Mouse (Mus musculus) heart, embryonic 12.5 days (tissue): Measurements from ENCODE around the gene Slc25a35. TPM values are rescaled to one million over a fixed set of nuclear protein-coding genes. Genes with fewer than 3 reads are reported as not detected.

Experiments used
- ATAC-seq: fragments of 200-750 bp; cut with Nextera tagmentation; 2 replicates; pipeline ENCODE4 v1.8.0; 2017; ENCODE audit warnings: moderate TSS enrichment, moderate library complexity; ENCODE audit not compliant: insufficient number of reproducible peaks, low FRiP score
- H3K27ac ChIP-seq: fragments of 300-500 bp; sonication (generic); 2 replicates; pipeline ENCODE4 v1.5.1; 2016; ENCODE audit warnings: mild to moderate bottlenecking, moderate library complexity; ENCODE audit not compliant: poor library complexity, severe bottlenecking
- H3K27me3 ChIP-seq: fragments of 300-500 bp; sonication (generic); replicated peaks from 2 replicates; pipeline ENCODE4 v1.6.1; 2016; ENCODE audit warnings: mild to moderate bottlenecking, moderate library complexity
- H3K36me3 ChIP-seq: fragments of 300-500 bp; sonication (generic); 2 replicates; pipeline ENCODE4 v1.6.1; 2016; ENCODE audit warnings: mild to moderate bottlenecking, moderate library complexity
- H3K4me1 ChIP-seq: fragments of 300-500 bp; sonication (generic); replicated peaks from 2 replicates; pipeline ENCODE4 v1.6.1; 2016; ENCODE audit warnings: mild to moderate bottlenecking
- H3K4me2 ChIP-seq: fragments of 300-500 bp; sonication (generic); 2 replicates; pipeline ENCODE4 v1.6.1; 2016; ENCODE audit warnings: mild to moderate bottlenecking, moderate library complexity
- H3K4me3 ChIP-seq: fragments of 300-500 bp; sonication (generic); 2 replicates; pipeline ENCODE4 v1.5.1; 2016; ENCODE audit warnings: mild to moderate bottlenecking
- H3K9ac ChIP-seq: fragments of 300-500 bp; sonication (generic); 2 replicates; pipeline ENCODE4 v1.6.1; 2016; ENCODE audit warnings: mild to moderate bottlenecking, moderate library complexity
- H3K9me3 ChIP-seq: fragments of 300-500 bp; sonication (generic); replicated peaks from 2 replicates; pipeline ENCODE4 v1.6.1; 2016; ENCODE audit warnings: mild to moderate bottlenecking, moderate library complexity
- WGBS: fragments of 180-500 bp; shearing (Covaris S2); methylation state at CpG from one replicate; pipeline ENCODE4 v1.1.7; 2016; 5-methylcytosine and 5-hydroxymethylcytosine counted together
- polyA plus RNA-seq: library from polyadenylated mRNA; unstranded; fragments of >200 nt; fragmentation: Nextera tagmentation; extraction: Ambion mirVana; gene quantifications from 2 replicates; pipeline ENCODE4 v1.2.1, GENCODE M21; 2016

The Slc25a35 gene
- polyA plus RNA-seq, 1 experiment from 2014 or later: 2.2 TPM

GRCm38 (mm10) chr11:68945245-68945644 is 22.7 kb upstream of the Slc25a35 start:
- Histone ChIP-seq H3K4me2 (no peak overlapping the region), H3K4me1 (peaks cover 17% of the 10 kb centered on the region), H3K4me3 (no peak overlapping the region), H3K27ac (no peak overlapping the region), H3K27me3 (peaks cover 4% of the 10 kb centered on the region; the same call in 1 of the 2 replicates), H3K9ac (no peak overlapping the region), H3K36me3 (peaks cover 4% of the 10 kb centered on the region), H3K9me3 (no peaks in the 10 kb centered on the region)
- no peak for ATAC-seq
- WGBS: 70% methylated on average over 2 of the region's 2 CpGs

- H3K9ac ChIP-seq: no peak overlapping the region
- H3K27ac ChIP-seq: no peak overlapping the region
- H3K4me3 ChIP-seq: no peak overlapping the region
- peaks cover 6% of the 10 kb centered on the region for H3K36me3 ChIP-seq
- peaks cover 12% of the 10 kb centered on the region for H3K4me1 ChIP-seq
- H3K9me3 ChIP-seq: no peaks in the 10 kb centered on the region
- H3K4me2 ChIP-seq: no peak overlapping the region
- no peak for ATAC-seq
- peaks cover 4% of the 10 kb centered on the region for H3K27me3 ChIP-seq
- 84% methylated on average over 4 of the region's 4 CpGs for WGBS
Measured at GRCm38 (mm10) chr11:68946001-68946400, 21.9 kb upstream of the Slc25a35 start.

- H3K27me3 ChIP-seq: peaks cover 13% of the 10 kb centered on the region
- peak overlapping the region; percentile 67 for H3K4me2 ChIP-seq
- no peak overlapping the region for H3K27ac ChIP-seq
- 24% methylated on average over 16 of the region's 16 CpGs for WGBS
- H3K36me3 ChIP-seq: peaks cover 8% of the 10 kb centered on the region
- peaks cover 12% of the 10 kb centered on the region for H3K4me1 ChIP-seq
- ATAC-seq: 0 out of 2 replicates have a peak, but pooled peaks have one; percentile 47
- H3K9ac ChIP-seq: peak overlapping the region; percentile 44
- no peaks in the 10 kb centered on the region for H3K9me3 ChIP-seq
- peak overlapping the region; percentile 41 for H3K4me3 ChIP-seq
Measured at GRCm38 (mm10) chr11:68946806-68947440, 21.0 kb upstream of the Slc25a35 start.

DNA sequence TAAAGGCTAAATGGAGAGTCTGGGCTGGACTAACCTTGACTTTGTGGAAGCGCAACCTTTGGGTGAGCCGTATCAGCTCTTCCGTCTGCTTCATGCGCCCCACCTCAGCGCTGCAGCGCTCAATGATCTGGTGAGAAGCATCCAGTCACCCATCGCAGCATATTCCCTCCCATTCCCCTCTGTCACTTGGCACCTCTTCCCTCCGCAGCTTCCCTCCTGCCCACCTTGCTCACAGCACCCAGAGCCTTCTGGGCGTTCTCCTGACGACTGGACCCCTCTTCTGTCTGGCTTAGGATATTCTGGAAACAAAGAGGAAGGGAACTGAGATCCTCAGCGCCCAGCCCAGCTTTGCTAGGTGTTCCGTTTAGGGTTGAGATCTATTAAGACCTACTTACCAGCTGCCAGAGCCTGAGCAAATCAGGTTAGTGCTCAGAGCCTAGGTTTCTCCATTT is 20.4 kb upstream of the Slc25a35 start:
- ATAC-seq: no peak
- no peaks in the 10 kb centered on the region for H3K9me3 ChIP-seq
- peak overlapping the region; percentile 67 for H3K4me2 ChIP-seq
- no peak overlapping the region for H3K27ac ChIP-seq
- H3K9ac ChIP-seq: peak overlapping the region; percentile 44
- H3K27me3 ChIP-seq: peaks cover 17% of the 10 kb centered on the region
- peaks cover 8% of the 10 kb centered on the region for H3K36me3 ChIP-seq
- peak overlapping the region; percentile 41 for H3K4me3 ChIP-seq
- WGBS: 21% methylated on average over 12 of the region's 12 CpGs
- peaks cover 12% of the 10 kb centered on the region for H3K4me1 ChIP-seq

- no peak for ATAC-seq
- Histone ChIP-seq H3K4me3 (peak overlapping the region; percentile 48), H3K4me2 (peak overlapping the region; percentile 76), H3K4me1 (peaks cover 33% of the 10 kb centered on the region), H3K9me3 (no peaks in the 10 kb centered on the region), H3K9ac (peak overlapping the region; percentile 64), H3K27me3 (peaks cover 51% of the 10 kb centered on the region), H3K27ac (no peak overlapping the region), H3K36me3 (peaks cover 4% of the 10 kb centered on the region; the same call in 1 of the 2 replicates)
- 13% methylated on average over 13 of the region's 13 CpGs for WGBS
Measured at GRCm38 (mm10) chr11:68953903-68954302, 14.0 kb upstream of the Slc25a35 start.

DNA sequence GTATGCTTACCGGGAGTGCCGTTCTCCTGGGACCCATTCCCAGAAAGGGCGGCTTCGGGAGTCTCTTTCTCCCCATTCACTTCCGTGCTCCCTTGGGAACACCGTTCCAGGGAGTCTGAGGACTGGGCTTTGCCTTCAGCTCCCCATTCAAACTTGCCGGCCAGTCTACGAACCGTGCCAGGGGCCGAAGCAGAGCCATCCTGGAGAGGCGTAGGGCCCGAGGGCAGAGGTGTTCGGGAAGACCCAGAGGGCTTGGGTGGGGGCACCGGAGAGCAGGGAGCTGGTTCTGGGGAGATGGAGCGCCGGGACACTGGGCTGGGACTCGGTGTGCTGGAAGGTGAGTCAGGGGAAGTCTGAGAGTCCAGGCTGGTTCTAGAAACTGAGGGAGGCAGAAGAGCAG is 13.5 kb upstream of the Slc25a35 start:
- Histone ChIP-seq H3K4me2 (peak overlapping the region; percentile 76), H3K9ac (peak overlapping the region; percentile 68), H3K4me3 (peak overlapping the region; percentile 48), H3K27ac (no peak overlapping the region), H3K4me1 (peaks cover 33% of the 10 kb centered on the region), H3K9me3 (no peaks in the 10 kb centered on the region), H3K27me3 (peaks cover 51% of the 10 kb centered on the region), H3K36me3 (0 out of 2 replicates have a peak, but pooled peaks cover 4% of the 10 kb centered on the region)
- 2% methylated on average over 17 of the region's 17 CpGs for WGBS
- no peak for ATAC-seq

DNA sequence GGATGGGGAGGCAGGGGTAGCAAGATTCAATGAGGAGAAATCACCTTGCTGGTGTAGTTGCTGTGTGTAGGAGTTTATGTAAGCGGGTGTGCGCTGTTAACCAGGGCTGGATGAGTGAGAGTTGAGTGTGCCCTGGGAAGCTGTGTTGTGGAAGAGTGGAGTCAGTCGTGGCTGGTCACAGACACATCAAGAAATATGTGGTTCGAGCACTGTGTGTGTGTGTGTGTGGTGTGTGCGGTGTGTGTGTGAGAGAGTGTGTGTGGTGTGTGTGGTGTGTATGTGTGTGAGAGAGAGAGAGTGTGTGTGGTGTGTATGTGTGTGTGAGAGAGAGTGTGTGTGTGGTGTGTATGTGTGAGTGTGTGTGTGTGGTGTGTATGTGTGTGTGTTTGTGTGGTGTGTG is 12.5 kb upstream of the Slc25a35 start:
- H3K4me3 ChIP-seq: peak overlapping the region; percentile 48
- peak overlapping the region; percentile 76 for H3K4me2 ChIP-seq
- H3K4me1 ChIP-seq: peaks cover 33% of the 10 kb centered on the region
- H3K9ac ChIP-seq: peak overlapping the region; percentile 42; the same call in 1 of the 2 replicates
- WGBS: 57% methylated on average over 5 of the region's 5 CpGs
- H3K27me3 ChIP-seq: peaks cover 47% of the 10 kb centered on the region
- H3K9me3 ChIP-seq: no peaks in the 10 kb centered on the region
- 0 out of 2 replicates have a peak, but pooled peaks cover 4% of the 10 kb centered on the region for H3K36me3 ChIP-seq
- ATAC-seq: 0 out of 2 replicates have a peak, but pooled peaks have one; percentile 7
- peak overlapping the region; percentile 36 for H3K27ac ChIP-seq

DNA sequence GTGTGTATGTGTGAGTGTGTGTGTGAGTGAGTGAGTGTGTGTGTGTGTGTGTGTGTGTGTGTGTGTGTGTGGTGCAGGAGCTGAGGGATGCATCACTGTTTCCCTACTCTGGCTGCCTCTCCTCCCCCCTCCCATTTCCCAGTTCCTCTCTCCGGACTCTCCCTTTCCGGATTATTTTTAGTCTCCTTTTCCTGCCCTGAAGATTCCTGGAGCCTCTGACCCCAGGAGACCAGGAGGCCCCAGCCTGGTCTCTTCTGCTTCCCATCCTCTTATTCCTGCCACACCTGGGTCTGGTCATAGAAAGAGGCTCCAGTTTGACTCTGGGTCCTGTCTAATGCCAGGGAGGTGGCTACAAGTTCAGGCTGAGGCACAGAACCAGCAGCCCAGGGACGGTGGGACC is 11.8 kb upstream of the Slc25a35 start:
- Histone ChIP-seq H3K27me3 (peaks cover 46% of the 10 kb centered on the region), H3K4me3 (peak overlapping the region; percentile 44), H3K27ac (peak overlapping the region; percentile 79), H3K36me3 (0 out of 2 replicates have a peak, but pooled peaks cover under 1% of the 10 kb centered on the region), H3K4me2 (peak overlapping the region; percentile 76), H3K9me3 (no peaks in the 10 kb centered on the region), H3K9ac (peak overlapping the region; percentile 42), H3K4me1 (peaks cover 33% of the 10 kb centered on the region)
- 13% methylated on average over 3 of the region's 3 CpGs for WGBS
- ATAC-seq: peak; percentile 27

DNA sequence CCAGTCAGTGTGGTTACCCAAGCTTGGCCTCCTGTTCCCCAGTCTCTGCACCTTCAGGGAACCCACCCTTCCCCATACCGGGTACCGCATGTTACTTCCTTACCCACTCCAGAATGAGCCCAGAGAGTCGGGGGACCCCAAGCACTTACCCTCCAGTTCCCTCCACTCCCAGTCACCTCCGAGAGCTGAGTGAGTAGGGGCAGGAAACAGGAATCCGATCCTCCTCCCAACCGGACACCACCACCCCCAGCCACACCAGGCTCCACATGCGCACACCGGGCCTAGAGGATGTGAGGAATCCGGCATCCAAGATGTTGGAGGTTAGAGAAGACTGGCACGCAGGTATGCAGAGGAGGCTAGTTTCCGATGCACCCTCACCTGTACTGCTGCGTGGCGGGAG is 11.2 kb upstream of the Slc25a35 start:
- peak overlapping the region; percentile 76 for H3K4me2 ChIP-seq
- no peaks in the 10 kb centered on the region for H3K36me3 ChIP-seq
- peaks cover 40% of the 10 kb centered on the region for H3K27me3 ChIP-seq
- peaks cover 33% of the 10 kb centered on the region for H3K4me1 ChIP-seq
- peak overlapping the region; percentile 79 for H3K27ac ChIP-seq
- peak; percentile 68; the same call in 1 of the 2 replicates for ATAC-seq
- H3K4me3 ChIP-seq: peak overlapping the region; percentile 44
- no peaks in the 10 kb centered on the region for H3K9me3 ChIP-seq
- H3K9ac ChIP-seq: peak overlapping the region; percentile 42
- 27% methylated on average over 13 of the region's 13 CpGs for WGBS

GRCm38 (mm10) chr11:68957308-68957707 is 10.6 kb upstream of the Slc25a35 start, which contains the start of gene Arhgef15:
Gene Arhgef15, minus strand, starts transcription at chr11:68957480.
- Histone ChIP-seq H3K27ac (peak within 1 kb of the TSS; percentile 79), H3K9me3 (no peaks in the 10 kb centered on the region), H3K36me3 (no peaks in the 10 kb centered on the region), H3K4me3 (peak within 1 kb of the TSS; percentile 44), H3K9ac (peak within 1 kb of the TSS; percentile 42), H3K27me3 (peaks cover 36% of the 10 kb centered on the region), H3K4me1 (peaks cover 33% of the 10 kb centered on the region), H3K4me2 (peak within 1 kb of the TSS; percentile 76)
- WGBS: 37% methylated on average over 8 of the region's 8 CpGs
- ATAC-seq: no peak

- no peak overlapping the region for H3K9ac ChIP-seq
- peak overlapping the region; percentile 76; the same call in 1 of the 2 replicates for H3K4me2 ChIP-seq
- H3K4me3 ChIP-seq: peak overlapping the region; percentile 44; the same call in 1 of the 2 replicates
Measured at GRCm38 (mm10) chr11:68957971-68958370, 10.0 kb upstream of the Slc25a35 start.

More at GRCm38 (mm10) chr11:68957971-68958370, 10.0 kb upstream of the Slc25a35 start:
- no peaks in the 10 kb centered on the region for H3K36me3 ChIP-seq
- 74% methylated on average over 1 of the region's 1 CpGs for WGBS
- H3K9me3 ChIP-seq: no peaks in the 10 kb centered on the region
- peaks cover 33% of the 10 kb centered on the region for H3K4me1 ChIP-seq
- H3K27ac ChIP-seq: no peak overlapping the region
- H3K27me3 ChIP-seq: peaks cover 33% of the 10 kb centered on the region
- no peak for ATAC-seq
